Mouse (Mus musculus): ENCODE measurements around the gene Krt78. TPM values are rescaled to one million over a fixed set of nuclear protein-coding genes. Genes with fewer than 3 reads are reported as not detected.

The Krt78 gene
- polyA plus RNA-seq, 1 experiment from 2014 or later: 23.6 TPM

GRCm38 (mm10) chr15:101922296-101922695 lies 31.8 kb downstream of the Krt78 start:
- no peaks in the 10 kb centered on the region for H3K27me3 ChIP-seq (ENCODE audit: control insufficient read depth, insufficient read depth, low read length)
- H3K27ac ChIP-seq (ENCODE audit: low read length): no peak overlapping the region
- no peak overlapping the region for H3K4me2 ChIP-seq (ENCODE audit: low read depth, low read length)
- ATAC-seq (ENCODE audit: insufficient read depth, low FRiP score): no peak
- no peaks in the 10 kb centered on the region for H3K36me3 ChIP-seq (ENCODE audit: control insufficient read depth, insufficient read depth, low read length)
- H3K9ac ChIP-seq (ENCODE audit: low read length): no peak overlapping the region
- no peaks in the 10 kb centered on the region for H3K9me3 ChIP-seq (replicated peaks; ENCODE audit: control insufficient read depth, low read length)
- whole genome bisulfite sequencing: 82% methylated on average over 2 of the region's 2 CpGs
- no peak overlapping the region for H3K4me3 ChIP-seq (replicated peaks; ENCODE audit: low read length)
- H3K4me1 ChIP-seq (ENCODE audit: control insufficient read depth, insufficient read depth, low read length): peaks cover 7% of the 10 kb centered on the region; the same call in 1 of the 2 replicates

- H3K4me3 ChIP-seq (replicated peaks; ENCODE audit: low read length): no peak overlapping the region
- no peak for ATAC-seq (ENCODE audit: insufficient read depth, low FRiP score)
- no peaks in the 10 kb centered on the region for H3K4me1 ChIP-seq (ENCODE audit: control insufficient read depth, insufficient read depth, low read length)
- no peak overlapping the region for H3K27ac ChIP-seq (ENCODE audit: low read length)
- no peak overlapping the region for H3K9ac ChIP-seq (ENCODE audit: low read length)
- H3K36me3 ChIP-seq (ENCODE audit: control insufficient read depth, insufficient read depth, low read length): no peaks in the 10 kb centered on the region
- H3K9me3 ChIP-seq (replicated peaks; ENCODE audit: control insufficient read depth, low read length): no peaks in the 10 kb centered on the region
- H3K27me3 ChIP-seq (ENCODE audit: control insufficient read depth, insufficient read depth, low read length): no peaks in the 10 kb centered on the region
- 59% methylated on average over 2 of the region's 2 CpGs for WGBS
- H3K4me2 ChIP-seq (ENCODE audit: low read depth, low read length): no peak overlapping the region
Observed at GRCm38 (mm10) chr15:101916072-101916471, 38.0 kb downstream of the Krt78 start.

GRCm38 (mm10) chr15:101904849-101905248 lies 49.2 kb downstream of the Krt78 start:
- H3K4me3 ChIP-seq (replicated peaks; ENCODE audit: low read length): no peak overlapping the region
- H3K4me1 ChIP-seq (ENCODE audit: control insufficient read depth, insufficient read depth, low read length): no peaks in the 10 kb centered on the region
- no peak overlapping the region for H3K9ac ChIP-seq (ENCODE audit: low read length)
- H3K27me3 ChIP-seq (ENCODE audit: control insufficient read depth, insufficient read depth, low read length): no peaks in the 10 kb centered on the region
- no peaks in the 10 kb centered on the region for H3K9me3 ChIP-seq (replicated peaks; ENCODE audit: control insufficient read depth, low read length)
- ATAC-seq (ENCODE audit: insufficient read depth, low FRiP score): no peak
- no peak overlapping the region for H3K4me2 ChIP-seq (ENCODE audit: low read depth, low read length)
- H3K36me3 ChIP-seq (ENCODE audit: control insufficient read depth, insufficient read depth, low read length): no peaks in the 10 kb centered on the region
- no peak overlapping the region for H3K27ac ChIP-seq (ENCODE audit: low read length)
- WGBS: 77% methylated on average over 5 of the region's 5 CpGs

- Histone ChIP-seq H3K36me3 (ENCODE audit: control insufficient read depth, insufficient read depth, low read length) (no peaks in the 10 kb centered on the region), H3K27ac (ENCODE audit: low read length) (no peak overlapping the region), H3K4me2 (ENCODE audit: low read depth, low read length) (no peak overlapping the region), H3K9ac (ENCODE audit: low read length) (no peak overlapping the region), H3K27me3 (ENCODE audit: control insufficient read depth, insufficient read depth, low read length) (no peaks in the 10 kb centered on the region), H3K4me3 (replicated peaks; ENCODE audit: low read length) (no peak overlapping the region), H3K9me3 (replicated peaks; ENCODE audit: control insufficient read depth, low read length) (no peaks in the 10 kb centered on the region), H3K4me1 (ENCODE audit: control insufficient read depth, insufficient read depth, low read length) (no peaks in the 10 kb centered on the region)
- ATAC-seq (ENCODE audit: insufficient read depth, low FRiP score): no peak
- 44% methylated on average over 12 of the region's 12 CpGs for WGBS
Observed at GRCm38 (mm10) chr15:101902171-101903149, 51.6 kb downstream of the Krt78 start.

Other genes with a start within 250 kb of the Krt78 start
- 464 and 594 TPM in 2 replicates for gene Krt5, start 241.4 kb downstream of the Krt78 start, polyA plus RNA-seq (2015; fragmentation: Nextera tagmentation; extraction: Ambion mirVana)
- not detected in 2 replicates for gene Krt71, start 211.2 kb downstream of the Krt78 start, polyA plus RNA-seq (2015; fragmentation: Nextera tagmentation; extraction: Ambion mirVana)
- not detected in 2 replicates for gene Krt72, start 167.8 kb downstream of the Krt78 start, polyA plus RNA-seq (2015; fragmentation: Nextera tagmentation; extraction: Ambion mirVana)
- not detected in 2 replicates for gene Krt73, start 151.9 kb downstream of the Krt78 start, polyA plus RNA-seq (2015; fragmentation: Nextera tagmentation; extraction: Ambion mirVana)
- gene Krt2, start 136.1 kb downstream of the Krt78 start, polyA plus RNA-seq (2015; fragmentation: Nextera tagmentation; extraction: Ambion mirVana): 0.05 TPM in 1 of 2 replicates, not detected in the other
- 3.2 and 4.0 TPM in 2 replicates for gene Krt1, start 103.5 kb downstream of the Krt78 start, polyA plus RNA-seq (2015; fragmentation: Nextera tagmentation; extraction: Ambion mirVana)
- 0.32 and 0.43 TPM in 2 replicates for gene Krt77, start 84.6 kb downstream of the Krt78 start, polyA plus RNA-seq (2015; fragmentation: Nextera tagmentation; extraction: Ambion mirVana)
- gene Krt76, start 61.4 kb downstream of the Krt78 start, polyA plus RNA-seq (2015; fragmentation: Nextera tagmentation; extraction: Ambion mirVana): not detected in 2 replicates
- gene Krt4, start 29.6 kb downstream of the Krt78 start, polyA plus RNA-seq (2015; fragmentation: Nextera tagmentation; extraction: Ambion mirVana): 2,205 and 3,875 TPM in 2 replicates
- 1.9 and 2.0 TPM in 2 replicates for gene Krt79, start 14.0 kb downstream of the Krt78 start, polyA plus RNA-seq (2015; fragmentation: Nextera tagmentation; extraction: Ambion mirVana)
- 1,152 and 1,422 TPM in 2 replicates for gene Krt8, start 50.2 kb upstream of the Krt78 start, polyA plus RNA-seq (2015; fragmentation: Nextera tagmentation; extraction: Ambion mirVana)
- 550 and 609 TPM in 2 replicates for gene Krt18, start 73.9 kb upstream of the Krt78 start, polyA plus RNA-seq (2015; fragmentation: Nextera tagmentation; extraction: Ambion mirVana)
- gene Eif4b, start 119.5 kb upstream of the Krt78 start, polyA plus RNA-seq (2015; fragmentation: Nextera tagmentation; extraction: Ambion mirVana): 108 and 122 TPM in 2 replicates
- gene Tns2, start 146.1 kb upstream of the Krt78 start, polyA plus RNA-seq (2015; fragmentation: Nextera tagmentation; extraction: Ambion mirVana): 41.2 and 43.0 TPM in 2 replicates
- gene Spryd3, start 181.9 kb upstream of the Krt78 start, polyA plus RNA-seq (2015; fragmentation: Nextera tagmentation; extraction: Ambion mirVana): 29.2 and 35.0 TPM in 2 replicates
- 18.5 and 21.2 TPM in 2 replicates for gene Igfbp6, start 190.1 kb upstream of the Krt78 start, polyA plus RNA-seq (2015; fragmentation: Nextera tagmentation; extraction: Ambion mirVana)
- 5.4 and 6.2 TPM in 2 replicates for gene Soat2, start 196.2 kb upstream of the Krt78 start, polyA plus RNA-seq (2015; fragmentation: Nextera tagmentation; extraction: Ambion mirVana)
- 46.0 and 49.6 TPM in 2 replicates for gene Zfp740, start 249.0 kb upstream of the Krt78 start, polyA plus RNA-seq (2015; fragmentation: Nextera tagmentation; extraction: Ambion mirVana)